Mouse (Mus musculus) MEL-GATA-1-ER (cell line): ENCODE data around the gene Gm38392.
A peak's percentile ranks its signal among the peaks of the same experiment; 100 is the strongest.
"Not testable (repeated sequence)": the region's sequence is repeated elsewhere in the genome, so short reads cannot be mapped to it uniquely, and the experiment has no call there.

Experiments
- DNase-seq: peaks from one replicate; pipeline ENCODE4 v3.0.0-alpha.2; 2012; ENCODE audit warnings: low read depth; ENCODE audit errors: extremely low read depth

Gene Gm38392

DNA sequence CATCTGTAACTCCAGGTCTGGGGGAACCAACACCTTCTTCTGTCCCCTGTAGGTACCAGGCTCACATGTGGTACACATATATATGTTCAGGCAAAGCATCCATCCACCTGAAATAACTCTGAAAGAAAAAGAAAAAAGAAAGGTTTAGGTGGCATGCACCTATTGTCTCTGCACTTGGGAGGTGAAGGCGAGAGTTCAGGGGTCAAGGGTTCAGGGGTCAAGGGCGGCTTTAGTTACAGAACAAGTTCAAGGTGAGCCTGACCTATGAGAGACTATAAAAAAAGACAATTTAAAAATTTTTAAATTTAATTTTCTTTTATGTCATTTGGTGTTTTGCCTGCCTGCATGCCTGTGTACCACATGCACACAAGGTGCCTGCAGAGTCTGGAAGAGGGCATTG is 7.0 kb downstream of the Gm38392 start:
- DNase-seq = no peak

DNA sequence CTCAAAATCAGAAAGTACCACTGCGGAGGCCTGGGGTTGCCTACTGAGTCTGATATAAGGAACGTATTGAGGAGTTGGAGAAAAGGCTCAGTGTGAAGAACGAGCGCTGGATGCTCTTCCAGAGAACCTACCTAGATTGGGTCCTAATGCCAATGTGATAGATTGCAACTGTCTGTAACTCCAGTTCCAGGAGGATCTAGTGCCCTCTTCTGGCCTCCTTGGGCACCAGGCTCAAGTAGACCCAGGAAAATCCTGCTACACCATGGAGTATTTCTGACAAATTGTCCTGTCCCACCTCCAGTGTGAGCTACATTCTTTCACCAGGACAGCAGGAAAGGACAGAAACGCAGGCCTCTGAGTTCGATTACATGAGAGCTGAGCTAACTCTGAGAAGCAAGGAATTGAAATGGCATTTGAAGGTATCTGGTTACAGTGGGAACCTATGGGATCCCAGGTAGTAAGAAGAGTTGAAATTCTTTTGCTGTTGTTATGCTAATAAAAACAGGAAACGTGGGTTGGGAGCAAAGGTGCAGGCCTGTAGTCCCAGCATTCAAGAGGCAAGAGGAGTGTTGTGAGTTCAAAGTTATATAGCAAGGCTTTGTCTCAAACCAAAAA is 10.4 kb downstream of the Gm38392 start:
- DNase-seq = no peak

DNA sequence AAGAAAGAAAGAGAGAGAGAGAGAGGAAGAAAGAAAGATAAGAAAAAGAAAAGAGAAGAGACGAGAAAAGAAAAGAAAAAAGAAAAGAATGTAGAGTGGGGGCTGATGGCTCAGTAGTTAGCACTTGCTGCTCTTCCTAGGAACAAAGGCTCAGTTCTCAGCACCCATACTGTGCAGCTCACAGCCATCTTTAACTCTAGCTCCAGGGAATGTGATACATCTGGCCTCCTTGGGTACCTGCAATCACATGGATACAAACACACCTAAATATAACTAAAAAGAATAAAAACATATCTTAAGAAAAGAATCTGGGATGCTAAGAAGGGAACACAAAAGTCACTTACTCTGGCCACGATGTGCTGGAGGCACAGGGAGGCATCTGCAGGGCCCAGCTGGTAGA is 10.9 kb downstream of the Gm38392 start:
- no peak for DNase-seq

DNA sequence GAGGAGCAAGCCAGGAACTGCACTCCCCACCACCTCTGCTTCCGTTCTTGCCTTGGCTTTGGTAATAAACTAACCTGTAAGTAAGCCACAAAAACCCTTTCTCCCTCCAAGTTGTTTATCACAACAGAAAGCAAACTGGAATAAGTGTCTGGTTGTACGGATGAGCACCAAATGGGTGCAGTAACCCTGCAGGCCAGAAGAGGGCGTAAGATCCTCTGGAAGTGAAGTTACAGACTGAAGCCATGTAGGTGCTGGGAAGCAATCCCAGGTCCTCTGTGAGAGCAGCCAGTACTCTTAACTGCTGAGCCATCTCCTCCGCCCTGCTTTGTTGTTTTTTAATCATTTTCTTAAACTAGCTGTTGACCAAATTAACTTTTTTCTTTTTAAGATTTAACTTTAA is 13.0 kb downstream of the Gm38392 start:
- DNase-seq = no peak

DNA sequence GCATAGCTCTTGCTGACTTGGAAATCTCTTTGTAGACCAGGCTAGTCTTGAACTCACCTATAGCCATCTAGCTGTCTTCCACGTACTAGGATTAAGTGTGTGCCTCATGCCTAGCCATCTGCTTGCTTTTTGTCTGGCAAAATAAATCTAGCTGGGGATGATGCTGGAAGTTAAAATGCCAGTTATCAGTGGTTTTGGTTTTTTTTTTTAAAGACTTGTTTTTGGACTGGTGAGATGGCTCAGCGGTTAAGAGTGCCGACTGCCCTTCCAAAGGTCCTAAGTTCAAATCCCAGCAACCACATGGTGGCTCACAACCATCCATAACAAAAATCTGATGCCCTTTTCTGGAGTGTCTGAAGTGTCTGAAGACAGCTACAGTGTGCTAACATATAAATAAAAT is 15.2 kb downstream of the Gm38392 start:
- no peak for DNase-seq

DNA sequence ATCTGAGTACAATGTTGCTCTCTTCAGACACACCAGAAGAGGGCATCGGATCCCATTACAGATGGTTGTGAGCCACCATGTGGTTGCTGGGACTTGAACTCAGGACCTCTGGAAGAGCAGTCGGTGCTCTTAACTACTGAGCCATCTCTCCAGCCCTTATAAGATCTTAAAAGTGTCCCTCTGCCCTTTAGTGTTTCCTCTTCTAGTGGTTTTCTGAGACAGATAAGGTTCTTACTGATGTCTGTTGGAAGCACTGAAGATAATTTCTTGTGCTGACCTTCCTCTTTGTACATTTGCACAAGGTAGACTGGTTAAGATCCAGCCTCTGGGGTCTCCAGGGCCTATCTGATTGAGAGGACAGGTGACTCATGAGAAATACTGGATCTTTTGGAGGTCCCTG is 15.7 kb downstream of the Gm38392 start:
- DNase-seq = not testable (repeated sequence)

DNA sequence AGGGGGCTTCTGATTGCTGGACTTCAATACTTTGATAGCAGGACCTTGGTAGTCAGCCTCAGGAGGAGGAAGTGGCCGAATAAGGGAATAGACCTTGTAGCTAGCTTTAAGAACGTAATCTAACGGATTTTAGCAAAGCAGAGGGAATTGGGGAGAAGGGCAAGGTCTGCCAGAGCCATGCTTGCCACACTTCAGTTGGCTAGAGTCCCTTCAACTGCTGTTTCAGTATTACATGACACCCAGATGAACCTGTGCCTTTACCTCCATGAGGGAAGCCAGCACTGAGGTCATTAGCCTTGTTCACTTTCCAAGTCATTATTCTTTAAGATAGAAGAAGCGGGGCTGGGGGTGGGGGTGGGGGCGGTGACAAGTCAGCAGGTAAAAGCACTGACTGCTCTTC is 18.0 kb downstream of the Gm38392 start:
- no peak for DNase-seq

DNA sequence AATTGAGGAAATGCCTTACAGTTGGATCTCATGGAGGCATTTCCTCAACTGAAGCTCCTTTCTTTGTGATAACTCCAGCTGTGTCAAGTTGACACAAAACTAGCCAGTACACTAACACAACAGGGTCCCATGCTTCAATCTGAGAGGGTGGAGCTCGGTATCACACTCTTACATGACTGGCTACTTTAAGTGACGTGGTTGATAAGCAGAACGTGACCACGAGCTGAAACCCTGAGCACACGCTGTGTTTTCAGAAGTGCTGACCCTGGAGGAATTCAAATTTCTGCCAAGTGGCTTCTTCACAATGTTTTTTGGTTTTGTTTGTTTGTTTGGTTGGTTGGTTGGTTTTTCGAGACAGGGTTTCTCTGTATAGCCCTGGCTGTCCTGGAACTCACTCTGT is 19.0 kb downstream of the Gm38392 start:
- DNase-seq = peak; percentile 13

DNA sequence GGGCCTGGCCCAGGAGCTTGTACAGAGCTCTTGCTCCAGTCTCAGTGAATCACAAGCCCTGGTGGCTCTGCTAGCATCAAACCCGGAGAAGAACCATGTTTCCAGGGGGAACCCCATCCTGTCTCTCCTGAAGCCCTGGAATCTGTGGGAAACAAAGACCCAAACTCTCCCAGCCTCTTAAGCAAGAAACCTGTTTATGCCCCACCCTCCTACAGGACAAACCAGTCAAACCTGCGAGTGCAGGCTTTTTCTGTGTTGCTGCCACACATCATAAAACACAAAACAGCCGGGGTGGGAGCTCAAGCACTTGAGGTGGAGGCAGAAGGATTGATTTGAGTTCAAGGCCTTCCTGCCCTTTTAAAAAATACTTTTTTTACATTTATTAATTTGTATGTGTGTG is 24.7 kb downstream of the Gm38392 start:
- no peak for DNase-seq

DNA sequence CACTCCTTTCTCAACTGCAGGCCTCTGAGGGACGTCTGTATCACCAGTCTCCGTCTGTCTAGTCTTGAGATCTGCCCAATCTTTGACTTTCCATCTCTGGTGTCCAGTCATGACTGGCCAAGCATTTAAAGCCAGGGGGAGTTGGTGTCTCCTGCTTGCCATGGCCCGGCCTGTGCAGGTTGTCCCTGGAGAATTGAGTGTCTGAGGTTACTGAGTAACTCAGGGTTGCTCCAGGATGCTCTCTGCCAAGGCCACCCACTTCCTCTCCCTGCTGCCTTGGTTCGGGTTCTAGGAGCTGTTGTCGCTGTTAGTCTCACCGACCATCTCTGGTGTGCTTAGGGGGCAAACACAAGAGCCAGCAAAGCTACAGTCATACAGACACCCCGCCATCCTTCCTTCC is 30.6 kb downstream of the Gm38392 start:
- DNase-seq = no peak

DNA sequence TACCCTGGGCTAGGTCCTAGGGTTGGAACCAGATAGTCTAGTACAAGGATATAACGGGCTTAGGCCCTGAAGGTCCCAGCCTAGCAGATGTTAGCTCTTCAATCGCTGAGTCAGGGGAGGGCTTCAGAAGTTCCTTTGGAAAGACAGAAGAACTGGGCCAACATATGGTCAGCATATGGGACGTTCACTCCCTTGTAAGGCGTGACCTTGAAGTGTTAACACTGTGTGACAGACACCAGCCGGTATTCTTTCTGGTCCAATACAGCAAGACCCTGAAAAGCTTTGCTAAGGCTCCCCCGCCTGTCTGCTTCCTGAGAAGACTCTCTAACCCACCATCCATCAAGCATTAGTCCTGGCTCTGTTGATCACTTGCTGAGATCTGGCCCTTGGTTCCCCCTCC is 31.1 kb downstream of the Gm38392 start:
- no peak for DNase-seq

DNA sequence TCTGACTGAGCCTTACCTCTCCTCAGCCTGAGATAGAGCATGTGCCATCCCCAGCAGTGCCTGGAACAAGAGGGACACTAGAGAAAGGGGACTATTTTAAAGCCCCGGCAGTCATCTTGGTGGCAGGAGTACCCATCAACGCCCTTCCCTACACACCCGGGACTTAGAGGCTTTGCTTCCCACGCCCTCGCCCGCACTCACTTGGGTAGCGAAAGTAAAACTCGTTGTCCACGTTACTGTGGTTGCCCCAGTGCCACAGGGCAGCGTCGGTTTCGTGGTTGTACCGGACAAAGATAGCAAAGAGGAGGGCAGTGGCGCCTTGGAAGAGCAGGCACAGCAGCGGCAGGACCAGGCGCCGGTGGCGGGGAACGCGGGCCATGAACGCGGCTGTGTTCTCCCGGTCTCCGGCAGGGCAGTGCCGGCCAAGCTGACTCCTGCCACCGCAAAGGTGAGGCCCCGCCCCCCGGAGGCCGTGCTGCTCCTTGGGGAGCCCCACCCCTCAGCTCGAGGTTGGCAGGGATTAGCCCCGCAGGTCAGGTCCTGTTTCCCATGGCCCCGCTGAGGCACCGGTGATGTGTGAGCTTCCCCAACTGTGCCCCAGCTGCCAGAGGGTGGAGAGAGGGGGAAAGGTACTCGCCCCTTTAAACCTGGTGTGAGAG is 32.6 kb downstream of the Gm38392 start, which contains the start of gene Rhbg:
Gene Rhbg (minus strand): TSS at position 442 of the 659 bp plus-strand sequence.
- no peak for DNase-seq

DNA sequence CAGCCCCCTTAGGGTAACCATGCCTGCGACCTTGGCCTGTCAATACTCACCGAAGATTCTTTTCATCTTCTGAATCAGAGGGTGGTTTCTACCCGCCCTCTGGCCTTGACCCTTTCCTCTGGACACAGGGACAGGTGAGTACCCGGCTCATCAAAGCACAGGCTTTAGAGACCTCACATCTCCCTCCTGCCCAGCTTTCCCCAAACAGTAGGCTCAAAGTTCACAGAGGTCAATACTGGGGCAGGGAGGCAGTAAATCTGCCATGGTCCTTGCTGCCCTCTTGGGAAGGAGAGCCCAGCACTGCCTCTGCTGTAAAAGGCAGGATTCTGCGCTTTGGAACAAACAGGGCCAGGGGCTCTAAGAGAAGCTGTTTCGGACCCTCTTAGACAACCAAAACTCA is 34.3 kb downstream of the Gm38392 start:
- no peak for DNase-seq

DNA sequence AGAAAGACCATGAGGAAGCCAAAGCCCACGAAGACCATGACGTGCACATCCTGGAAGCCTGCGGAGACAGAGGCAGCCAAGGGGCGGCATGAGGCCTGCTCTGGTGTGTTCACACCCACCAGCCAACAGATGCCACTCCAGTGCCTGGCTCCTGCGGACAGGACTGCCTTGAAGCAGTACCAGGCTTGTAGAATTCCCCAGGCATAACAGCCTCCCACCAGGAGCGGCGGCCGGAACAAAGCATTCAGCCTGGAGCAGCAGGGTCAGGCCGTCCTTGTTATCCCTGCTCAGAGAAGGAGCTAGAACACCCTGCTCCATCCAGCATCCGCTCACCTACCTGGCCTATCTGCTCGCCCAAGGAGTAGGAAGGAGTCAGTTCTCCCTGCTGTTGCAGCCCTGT is 38.6 kb downstream of the Gm38392 start:
- DNase-seq = no peak

DNA sequence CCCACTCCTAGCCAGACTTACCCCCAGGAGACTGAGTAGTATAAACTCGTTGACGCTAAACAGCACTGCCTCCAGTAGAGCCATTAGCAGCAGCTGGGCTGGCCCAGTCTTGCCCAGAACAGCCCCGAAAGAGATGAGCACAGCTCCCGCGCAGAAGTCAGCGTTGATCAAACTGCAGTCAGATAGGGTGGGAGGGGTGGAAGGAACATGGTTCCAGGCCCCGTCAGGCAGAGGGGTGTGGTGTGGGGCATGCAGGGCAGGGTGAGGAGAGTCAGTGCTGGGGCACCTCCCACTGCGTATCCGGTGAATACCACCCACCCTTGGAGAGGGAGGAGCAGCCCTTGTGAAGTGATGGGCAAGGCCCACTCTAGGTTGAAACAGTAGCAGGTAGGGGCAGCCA is 39.3 kb downstream of the Gm38392 start:
- DNase-seq = no peak

DNA sequence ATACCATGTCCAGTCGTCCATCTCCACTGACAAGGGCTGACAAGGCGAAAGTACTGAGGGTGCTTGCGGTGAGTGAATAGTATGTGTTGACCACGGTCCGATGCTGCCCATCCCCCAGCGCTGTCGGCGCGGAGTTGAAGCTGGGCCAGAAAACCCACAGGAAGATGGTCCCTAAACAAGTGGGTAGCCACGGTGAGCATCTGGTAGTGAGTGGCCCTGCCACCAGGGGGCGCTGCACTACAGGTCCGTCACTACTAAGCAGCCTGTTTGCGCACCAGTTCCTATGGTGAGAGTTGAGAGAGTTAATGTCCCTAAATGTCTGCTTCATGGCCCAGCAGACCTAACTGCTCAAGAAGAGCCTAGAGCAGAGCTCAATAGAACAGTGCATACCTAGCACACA is 41.2 kb downstream of the Gm38392 start:
- peak; percentile 61 for DNase-seq

DNA sequence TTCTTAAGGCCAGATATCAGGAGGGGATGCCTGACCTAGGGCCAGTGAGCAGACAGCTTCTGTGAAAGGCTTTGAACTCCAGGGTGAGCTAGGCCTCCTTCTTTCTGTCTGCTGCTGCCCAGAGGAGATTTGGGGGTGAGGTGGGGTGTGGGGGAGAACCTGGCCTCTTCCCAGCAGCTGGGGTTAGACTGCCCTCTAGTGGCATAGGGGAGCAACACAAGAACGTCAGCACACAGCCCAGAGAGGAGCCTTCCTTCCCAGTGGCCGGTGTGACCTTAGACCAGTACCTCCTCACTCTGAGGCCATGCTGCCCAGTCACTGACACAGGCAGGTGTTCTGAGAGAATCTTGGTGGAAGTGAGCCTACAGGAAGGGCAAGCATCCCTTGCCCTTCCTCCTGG is 42.9 kb downstream of the Gm38392 start:
- peak; percentile 23 for DNase-seq

DNA sequence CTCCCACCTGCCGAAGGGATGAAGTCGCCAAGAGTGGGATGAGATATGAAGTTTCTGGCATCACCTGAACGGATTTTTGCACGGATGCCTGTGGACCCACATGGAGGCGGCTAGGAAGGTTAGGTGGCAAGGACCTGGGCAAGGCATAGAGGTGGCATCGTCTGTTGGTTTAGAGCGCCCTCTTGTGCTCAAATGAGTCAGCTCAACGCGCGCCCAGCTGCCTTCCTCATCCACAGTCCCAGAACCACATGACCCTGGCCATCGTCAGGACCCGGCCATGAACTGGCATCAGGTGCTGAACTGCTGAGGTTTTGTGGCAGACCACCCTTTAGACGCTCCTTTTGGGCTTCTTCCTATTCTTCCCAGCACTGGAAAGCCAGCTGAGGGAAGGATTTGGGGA is 44.5 kb downstream of the Gm38392 start:
- peak; percentile 39 for DNase-seq

DNA sequence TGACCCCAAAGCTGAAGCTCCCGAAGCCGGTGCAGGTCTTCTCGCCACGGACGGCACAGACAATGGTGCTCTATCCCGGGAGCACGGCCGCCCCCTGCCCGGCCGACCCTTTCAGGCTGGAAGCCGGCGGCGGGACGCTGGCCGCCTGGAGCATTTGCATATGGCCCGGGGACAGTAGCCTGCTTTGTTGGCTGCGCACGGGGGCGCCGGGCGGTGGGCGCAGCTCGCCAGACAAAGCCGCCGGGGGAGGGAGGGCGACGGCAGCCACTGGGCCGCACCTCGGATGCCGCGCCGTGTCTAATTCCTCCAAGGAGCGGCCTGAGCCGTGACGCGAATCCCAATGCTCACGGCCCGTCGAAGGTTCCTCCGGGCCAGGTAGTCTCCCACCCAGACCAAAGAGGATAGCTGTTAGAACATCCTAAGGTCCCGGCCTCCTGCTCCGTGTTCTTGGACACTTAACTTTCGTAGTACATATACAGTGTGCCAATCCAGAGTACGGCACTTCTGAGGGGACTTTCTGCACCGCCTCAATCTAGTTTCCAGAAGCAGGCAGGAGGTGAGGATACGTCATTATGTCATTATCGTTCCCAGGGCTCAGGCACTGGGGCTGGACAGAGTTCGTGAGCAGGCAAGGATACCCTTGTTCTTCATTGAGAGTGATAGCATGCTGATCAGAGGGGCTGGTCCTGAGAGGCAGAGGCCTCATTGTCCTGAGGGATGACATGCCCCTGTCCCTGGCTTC is 45.8 kb downstream of the Gm38392 start:
- no peak for DNase-seq

DNA sequence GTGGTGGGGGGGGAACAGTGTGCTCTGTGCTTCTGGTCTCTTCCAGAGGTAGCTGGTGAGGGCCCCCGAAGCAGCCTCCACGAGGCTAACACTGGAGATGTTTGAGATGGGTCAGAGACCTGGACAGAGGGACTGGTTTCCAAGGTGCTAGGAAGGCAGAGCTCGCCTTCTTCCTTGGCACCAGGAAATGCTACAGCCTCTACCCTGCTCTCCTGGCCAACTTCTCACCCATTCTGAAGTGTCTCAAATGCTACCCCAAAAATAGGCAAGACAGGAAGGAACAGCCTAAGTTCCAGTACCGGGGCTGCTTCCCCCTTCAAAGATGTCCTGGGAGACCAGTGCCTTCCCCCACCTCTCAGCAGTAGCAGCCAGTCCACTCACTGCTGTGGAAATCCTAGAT is 47.6 kb downstream of the Gm38392 start:
- DNase-seq = no peak

DNA sequence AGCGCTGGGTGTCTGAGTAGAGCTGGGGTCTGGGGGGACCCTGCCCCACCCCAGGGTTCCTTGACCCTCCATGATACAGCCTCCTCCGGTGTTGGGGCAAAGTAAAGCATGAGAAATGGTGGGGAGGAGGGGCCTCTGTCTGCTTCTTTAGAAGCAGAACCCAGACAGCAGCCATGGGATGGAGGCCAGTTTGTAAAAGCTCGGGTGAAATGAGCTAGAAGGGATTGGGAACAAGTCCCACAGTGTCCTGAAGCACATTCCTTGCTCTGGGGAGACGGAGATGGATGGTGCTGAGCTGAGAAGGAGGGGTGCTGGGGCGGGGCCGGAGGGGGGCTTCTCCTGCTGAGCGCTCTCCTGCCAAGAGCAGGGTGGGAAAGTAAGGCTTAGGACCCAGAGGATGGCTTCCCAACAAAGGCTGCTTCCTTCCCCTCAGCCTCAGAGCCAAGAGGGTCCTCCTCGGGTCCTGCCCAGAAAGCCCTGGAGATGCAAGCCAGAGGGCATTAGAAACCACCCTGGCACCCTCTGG is 48.1 kb downstream of the Gm38392 start:
- no peak for DNase-seq

DNA sequence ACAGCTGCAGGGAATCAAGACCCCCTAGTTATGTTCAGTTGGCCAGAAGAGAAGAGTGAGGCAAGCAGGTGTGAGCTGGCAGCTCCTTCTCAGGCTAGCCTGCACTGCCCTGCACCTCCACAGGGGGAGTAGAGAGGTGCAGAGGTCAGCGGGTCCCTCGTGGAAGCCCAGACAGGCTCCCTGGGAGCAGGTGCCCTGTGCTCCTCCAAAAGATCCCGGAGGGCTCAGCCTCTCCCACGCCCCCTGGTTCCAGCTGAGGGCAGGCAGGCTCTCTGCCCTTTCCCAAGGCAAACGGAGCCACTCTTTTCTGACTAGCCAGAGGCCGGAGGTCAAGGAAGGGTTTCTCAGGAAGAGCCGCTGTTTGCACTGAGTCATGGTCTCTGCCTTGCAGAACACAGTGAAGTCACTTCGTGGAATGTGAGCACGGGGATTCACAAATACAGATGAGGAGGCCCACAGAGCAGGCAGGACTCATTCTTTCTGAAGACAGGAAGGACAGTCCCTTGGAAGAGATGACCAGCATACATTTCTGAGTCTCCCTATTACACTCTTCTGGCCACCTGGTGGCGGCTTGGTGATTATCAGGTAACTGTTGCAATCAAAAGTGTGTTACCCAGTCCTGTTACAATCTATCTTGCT is 49.3 kb downstream of the Gm38392 start:
- no peak for DNase-seq
